Mouse (Mus musculus) ES-Bruce4 (cell line): Measurements from ENCODE around the gene Gtf2h2.

Experiments used
- CTCF ChIP-seq: IDR thresholded peaks from one replicate; pipeline ENCODE4 v1.8.1; 2011; ENCODE audit warnings: low read depth, low read length
- EP300 ChIP-seq: IDR thresholded peaks from 2 replicates; pipeline ENCODE4 v1.6.1; 2011; ENCODE audit warnings: low read depth, low read length; ENCODE audit not compliant: insufficient read depth
- POLR2A ChIP-seq: IDR thresholded peaks from one replicate; pipeline ENCODE4 v1.8.1; 2011; ENCODE audit warnings: low read length; ENCODE audit not compliant: insufficient read depth

DNA sequence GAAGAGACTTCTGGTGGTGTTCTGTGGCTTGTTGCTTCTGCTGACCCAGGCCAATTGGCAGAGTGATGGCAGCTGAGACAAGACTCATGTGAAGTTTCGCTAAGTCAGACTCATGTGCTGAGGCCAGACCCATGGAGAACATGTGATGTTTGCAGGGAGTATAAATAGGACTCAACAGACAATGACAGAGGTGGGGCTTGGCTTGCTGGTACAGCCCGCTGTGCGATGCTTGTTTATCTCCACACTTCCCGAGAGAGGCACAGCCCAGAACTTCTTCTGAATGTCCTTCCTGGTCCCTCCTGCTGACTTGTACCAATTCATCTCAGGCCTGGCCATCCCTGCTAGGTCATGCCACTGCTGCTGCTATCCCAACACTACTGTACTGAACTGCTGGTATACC lies 3.0 kb upstream of the Gtf2h2 start:
- TF ChIP-seq POLR2A, result no peak
- no peak for TF ChIP-seq CTCF
- no peak for TF ChIP-seq EP300
